Mouse (Mus musculus) testis, postnatal 10 days (tissue): Measurements from ENCODE around the gene Cmah.

Source experiments
- DNase-seq: peaks from one replicate; pipeline ENCODE4 v3.0.0; 2021; ENCODE audit warnings: low spot score

The Cmah gene

DNA sequence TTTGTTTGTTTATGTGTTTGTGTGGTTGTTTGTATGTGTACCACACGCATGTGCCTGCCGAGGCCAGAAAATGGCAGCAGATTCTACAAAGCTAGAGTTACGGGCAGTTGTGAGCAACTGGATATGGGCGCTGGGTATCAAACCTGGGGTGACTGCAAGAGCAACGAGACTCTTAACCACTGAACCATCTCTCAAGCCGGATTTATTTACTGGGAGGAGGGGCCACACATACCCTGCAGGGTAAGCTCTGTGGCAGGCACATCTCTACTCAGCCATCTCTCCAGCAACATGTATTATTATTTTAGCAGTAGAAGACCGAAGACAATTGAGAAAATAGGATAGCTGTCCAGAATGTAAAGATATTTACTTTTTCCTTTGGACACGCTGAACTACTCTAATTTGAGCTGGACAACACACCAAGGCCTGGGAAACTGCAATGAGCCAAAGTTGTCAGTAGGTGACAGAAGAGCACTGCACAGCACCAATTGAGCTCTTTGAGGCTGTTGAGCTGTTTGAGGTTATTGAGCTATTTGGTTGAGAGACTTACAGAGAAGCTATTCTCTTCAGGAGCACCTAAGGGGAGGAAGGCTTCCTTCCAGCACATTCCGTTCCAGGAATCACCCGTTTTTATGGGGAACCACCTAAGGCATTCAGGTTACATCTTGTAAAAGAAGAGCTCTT is 154.6 kb downstream of the Cmah start:
- peak; percentile 62 for DNase-seq

DNA sequence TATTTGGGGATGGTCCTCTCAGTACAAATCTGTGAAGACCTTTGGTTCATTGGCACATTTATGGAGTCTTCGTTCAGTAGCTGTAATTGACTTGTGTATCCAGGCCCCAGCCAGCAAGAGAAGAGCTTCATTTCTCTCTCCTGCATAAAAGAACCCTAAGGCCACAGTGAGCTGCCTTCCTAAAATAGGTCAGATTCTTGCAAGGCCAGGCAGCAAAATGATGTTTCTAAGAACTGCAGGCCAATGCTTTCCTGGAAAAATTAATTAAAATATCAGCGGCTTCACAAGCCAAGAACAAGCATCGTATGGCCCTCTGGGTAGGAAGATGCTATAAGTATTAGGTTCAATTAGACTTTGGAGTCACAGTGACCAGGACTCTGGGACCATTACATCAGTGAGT is 156.5 kb downstream of the Cmah start:
- no peak for DNase-seq

DNA sequence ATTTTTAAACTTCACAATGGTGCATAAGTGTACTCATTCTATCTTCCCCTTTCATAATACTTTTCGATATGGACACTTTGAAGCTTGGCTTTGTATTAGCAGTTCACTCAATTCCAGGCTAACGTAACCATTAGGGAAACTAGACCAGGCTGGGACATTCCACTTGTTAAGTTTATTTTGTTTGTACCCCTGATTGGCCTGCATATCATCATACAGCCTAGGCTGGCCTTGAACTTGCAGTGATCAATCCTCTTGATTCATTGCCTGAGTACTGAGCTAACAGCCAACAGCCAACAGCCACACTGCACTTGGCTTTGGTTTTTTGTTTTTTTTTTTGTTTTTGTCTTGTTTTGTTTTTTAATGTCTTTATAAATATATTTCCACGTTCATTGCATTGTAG is 157.6 kb downstream of the Cmah start:
- no peak for DNase-seq

DNA sequence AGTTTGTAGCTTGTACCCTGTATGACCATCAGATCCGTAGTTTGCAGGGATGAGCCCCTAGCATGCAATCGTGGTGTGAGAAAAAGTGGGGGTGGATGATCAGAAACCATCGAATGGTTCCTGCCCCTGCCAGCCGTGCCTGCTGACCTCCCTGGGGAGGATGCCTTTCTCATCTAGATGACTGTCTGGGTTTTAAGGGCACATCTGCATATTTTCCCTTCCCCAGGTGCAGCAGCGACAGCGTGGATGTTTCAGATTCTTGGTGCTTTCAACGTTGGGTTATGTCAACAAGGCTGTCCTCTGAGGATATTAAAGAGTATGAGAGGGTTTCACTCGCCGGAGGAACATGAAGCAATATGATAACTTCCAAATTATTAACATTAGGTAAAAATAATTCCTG is 158.8 kb downstream of the Cmah start:
- DNase-seq, result no peak

DNA sequence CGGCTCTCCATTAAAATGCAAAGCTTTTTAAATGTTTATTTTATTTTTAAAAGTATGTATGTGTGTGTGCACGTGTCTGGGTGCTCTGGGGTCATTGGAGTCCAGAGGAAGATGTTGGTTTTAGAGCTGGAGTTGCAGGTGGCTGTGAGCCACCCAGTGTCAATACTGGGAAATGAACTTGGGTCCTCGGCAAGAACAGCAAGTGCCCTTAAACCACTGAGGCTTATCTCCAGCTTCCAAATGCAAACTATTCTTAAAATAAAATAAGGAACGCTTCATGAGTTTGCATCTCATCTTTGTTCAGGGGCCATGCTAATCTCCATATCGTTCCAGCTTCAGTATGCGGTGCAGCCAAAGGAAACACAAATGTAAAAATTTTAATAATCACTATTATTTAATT is 159.2 kb downstream of the Cmah start:
- no peak for DNase-seq

DNA sequence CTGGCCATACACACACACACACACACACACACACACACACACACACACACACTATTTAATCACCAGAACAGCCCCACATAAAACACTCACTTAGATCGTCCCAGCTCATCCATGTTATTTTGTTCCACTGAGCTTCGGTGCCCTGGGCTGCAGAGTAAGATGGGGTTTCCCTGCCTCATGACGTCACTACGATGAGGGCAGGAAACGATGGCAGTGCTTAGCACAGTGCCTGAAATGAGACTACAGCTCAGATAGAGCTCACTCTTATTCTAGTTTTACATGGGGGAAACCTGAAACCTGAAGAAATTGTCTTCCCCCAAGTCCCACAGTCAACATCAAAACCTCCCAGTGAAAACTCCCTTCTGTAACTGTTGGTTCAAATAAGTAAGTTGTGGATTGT is 159.9 kb downstream of the Cmah start:
- no peak for DNase-seq

DNA sequence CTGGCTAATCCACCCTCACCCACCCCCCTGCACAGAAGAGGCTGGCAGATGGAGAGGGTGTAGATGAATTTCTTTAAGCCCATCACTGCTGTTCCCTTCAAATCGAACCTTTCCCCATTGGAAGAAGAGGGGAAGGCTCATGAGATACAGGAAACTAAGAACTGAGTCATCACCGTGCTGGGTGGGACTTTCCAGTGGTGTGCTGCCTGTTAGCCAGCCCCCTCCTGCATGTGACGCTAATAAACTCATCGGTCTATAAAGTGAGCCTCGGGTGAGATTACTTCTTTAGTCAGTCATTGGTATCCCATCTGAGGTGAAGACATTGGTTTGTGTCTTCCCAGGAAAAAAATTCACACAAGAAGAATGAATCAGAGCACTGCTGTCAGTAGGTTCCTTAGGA is 160.3 kb downstream of the Cmah start:
- DNase-seq, result no peak

DNA sequence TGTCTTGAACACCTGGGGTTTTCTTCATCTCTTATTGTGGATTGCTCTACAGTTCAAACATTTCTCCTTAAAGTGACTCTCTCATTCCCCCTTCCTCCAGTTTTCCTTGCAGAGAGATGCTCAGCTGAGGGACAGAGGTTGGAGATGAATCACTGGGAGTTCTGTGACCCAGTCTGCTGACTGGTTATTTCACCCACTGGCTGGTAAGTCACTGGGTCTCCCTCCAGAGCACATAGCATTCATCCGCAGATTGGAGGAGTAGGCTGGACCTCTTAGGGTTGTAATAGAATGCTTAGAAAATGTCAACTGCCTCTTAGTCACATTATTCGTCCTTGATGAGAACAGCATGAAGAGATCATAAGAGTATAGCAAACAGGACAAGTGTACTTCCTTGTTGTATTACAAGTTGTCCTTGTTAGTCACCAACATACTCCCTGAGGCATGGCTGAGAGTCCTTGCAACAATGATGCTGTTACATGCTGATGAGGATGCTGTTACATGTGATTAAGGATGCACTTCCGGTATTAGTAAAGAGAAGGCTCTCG is 161.4 kb downstream of the Cmah start:
- DNase-seq, result no peak

DNA sequence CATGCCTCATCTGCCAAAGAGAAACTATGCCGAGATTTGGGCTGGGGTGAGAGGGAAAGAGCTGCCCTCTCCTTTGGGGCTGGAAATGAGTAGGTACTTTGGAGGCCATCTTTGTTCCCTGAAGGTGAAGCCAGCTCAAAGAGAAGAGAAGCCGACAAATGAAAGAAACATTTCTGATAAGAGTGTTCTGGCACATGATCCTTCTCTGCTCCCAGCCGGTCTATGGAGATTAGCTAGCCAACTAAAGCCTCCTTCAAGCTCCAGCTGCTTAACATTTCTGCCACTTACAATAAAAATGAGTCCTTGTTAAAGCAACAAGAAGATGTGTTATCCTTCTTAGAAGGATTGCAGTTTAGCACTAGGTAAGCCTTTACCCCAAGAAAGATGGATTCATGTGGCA is 162.3 kb downstream of the Cmah start:
- no peak for DNase-seq

DNA sequence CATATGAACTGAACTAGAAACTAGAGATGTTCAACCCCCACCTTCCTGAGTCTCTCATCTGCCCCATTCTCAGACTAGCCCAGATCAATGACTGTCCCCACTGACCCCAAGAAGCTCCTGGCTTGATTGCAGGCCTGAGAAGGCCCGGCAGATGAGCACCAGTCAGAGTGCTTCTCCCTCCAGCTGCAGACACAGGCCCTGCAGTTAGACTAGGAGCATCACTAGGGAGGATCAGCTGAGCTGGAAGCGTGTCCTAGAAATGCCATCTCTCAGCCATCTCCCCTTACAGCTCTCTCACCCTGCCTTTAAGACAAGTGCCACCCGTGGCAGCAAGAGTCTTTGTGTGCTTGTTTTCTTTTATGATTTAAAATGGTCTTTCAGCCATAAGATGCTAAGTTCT is 162.8 kb downstream of the Cmah start:
- DNase-seq, result no peak

DNA sequence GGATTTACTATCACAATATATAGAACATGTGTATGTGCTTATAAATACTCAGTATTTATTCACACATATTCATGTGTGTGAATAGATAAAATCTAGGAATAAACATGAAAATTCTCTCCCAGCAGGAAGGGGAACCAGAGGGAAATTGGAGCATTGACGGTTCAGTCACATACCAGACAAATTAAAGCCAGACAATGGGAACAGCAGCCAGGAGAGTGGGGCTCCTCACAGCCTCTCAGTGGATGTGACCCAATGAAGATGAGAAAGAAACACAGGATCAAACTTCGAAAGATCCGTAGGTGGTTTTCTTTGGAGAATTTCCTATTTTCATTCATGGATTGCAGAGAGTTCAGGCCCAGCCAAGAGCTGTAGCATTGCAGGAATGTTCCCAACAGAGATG is 163.9 kb downstream of the Cmah start:
- no peak for DNase-seq

DNA sequence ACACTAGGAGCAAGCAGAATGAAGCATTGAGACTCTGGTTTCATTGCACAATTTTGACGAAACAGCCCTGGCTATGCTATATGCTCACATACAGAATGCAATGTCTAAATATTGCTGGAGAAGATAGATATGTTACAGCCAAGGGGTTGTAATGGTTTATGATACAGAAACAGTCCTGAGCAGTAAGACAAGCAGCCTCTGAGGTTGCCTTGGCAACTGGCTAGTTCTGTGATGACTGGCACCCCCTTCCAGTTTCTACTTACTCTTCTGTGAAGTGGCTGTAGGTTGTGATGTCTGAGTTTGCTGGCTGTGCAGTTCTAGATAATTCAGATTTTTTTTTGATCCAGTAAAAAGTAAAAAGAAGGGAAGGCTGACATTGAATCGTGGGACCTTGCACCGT is 166.6 kb downstream of the Cmah start:
- DNase-seq, result no peak

DNA sequence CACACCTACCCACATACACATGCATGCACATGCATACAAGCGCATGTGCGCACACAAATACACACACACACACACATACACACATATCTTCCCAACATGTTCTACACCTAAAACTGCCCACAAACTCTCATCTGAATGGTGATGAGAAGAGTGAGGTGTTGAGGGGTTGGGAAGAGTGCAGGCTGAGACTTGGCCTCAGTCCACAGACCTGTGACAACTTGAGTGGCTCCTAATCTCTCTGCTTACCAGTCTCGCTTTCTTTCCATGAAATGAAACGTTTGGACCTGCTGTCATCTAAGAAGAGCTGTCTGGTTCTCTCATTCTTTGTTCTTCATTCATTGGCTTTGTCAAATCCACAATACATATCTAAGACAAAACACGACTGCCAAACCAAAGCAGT is 169.1 kb downstream of the Cmah start:
- DNase-seq, result no peak

DNA sequence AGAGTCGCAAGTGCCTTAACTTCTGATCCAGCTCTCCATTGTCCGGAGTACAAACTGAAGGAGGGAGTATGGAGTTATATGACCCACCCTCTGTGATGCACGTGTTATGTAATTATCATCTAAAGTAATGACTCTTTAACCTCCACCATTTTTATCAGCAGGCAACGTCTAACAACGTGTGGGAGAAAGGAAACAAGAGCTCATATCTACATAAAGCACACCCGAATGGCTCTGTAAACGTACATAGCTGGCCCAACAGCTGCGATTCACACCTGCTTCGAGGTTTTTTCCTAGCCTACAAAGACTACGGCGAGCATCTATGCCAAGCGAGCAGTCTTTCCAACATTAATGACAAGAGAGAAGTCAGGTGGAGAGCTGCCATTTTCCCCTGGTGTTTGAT is 169.8 kb downstream of the Cmah start:
- DNase-seq, result no peak

DNA sequence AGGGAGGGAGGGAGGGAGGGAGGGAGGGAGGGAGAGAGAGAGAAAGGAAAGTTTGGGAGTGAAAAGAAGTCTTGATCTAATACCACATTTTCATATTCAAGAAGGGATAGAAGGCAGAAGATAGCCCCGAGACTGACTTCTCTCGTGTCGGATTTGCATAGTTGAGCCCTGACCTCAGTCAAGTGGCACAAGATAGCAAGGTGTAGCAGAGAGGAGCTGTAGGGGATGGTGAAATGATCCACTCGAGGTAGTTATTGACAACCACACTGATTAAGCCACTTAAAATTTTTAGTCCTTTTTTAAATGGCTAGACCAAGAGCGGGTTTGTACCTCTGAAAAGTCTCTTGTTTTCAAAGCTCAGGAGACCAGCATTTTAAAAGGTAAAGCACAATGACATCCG is 171.1 kb downstream of the Cmah start:
- no peak for DNase-seq

DNA sequence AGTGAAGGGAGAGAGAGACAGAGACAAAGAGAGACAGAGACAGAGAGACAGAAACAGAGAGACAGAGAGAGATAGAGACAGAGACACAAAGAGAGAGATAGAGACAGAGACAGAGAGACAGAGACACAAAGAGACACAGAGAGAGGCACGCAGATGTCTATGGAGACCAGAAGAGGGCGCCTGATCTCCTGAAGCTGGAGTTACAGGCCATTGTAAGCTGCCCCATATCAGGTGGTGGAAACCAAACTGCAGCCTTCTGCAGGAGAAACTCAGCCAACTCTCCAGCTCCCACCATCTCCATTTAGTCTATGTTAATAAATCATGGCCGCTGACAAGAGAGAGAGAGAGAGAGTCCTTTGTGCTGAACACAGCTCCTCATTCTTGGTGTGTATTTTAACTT is 172.3 kb downstream of the Cmah start:
- no peak for DNase-seq

DNA sequence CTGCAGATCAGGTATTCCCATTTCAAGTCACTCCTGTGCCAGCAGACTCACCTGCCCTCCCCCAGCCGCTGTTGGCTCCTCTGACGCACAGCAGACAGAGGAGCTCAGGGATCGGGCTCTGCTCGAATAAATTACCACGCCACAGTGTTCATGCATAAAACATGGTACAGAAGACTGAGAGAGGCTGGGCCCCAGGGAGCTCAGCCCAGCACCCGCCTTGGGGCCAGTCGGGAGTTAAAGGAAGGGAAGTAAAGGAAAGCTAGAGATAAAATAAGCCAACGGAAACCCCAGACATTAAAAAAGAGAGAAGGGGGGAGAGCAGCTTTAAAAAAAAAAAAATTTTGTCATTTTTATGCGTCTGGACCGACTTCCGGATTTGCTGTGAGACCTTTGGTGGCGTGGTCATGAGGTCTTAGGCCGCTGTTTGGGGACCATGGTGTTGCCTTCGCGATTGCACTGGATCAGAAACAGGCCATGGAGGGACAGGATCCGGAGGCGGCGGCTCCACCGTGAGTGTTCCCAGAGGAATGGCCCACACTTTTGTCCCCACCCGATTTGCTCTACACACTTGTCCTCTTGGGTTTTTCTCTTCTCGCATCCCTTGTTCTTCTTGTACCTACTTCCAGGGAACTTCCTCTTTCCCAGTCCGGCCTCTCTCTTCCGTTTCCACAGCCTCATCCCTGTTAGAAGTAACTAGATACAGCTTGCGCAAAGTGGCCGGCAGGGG is 174.1 kb downstream of the Cmah start:
- DNase-seq, result no peak

DNA sequence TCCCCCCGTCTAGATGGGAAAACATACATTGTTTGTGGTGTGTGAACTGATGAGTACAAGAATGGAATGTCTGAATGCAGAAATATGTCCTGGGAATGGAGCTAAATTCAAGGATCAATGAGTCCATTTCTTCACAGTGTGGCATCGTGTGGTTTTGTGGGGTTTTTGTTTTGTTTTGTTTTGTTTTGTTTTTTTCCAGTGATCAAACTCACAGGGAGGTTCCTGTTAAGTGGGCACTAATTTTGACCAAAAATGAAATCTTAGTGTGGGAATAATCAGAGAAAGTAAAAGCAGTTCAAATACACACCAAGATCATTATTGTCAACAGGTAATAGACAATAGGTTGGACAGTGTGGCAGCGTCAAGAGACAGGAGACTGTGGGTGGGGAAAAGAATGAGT is 174.7 kb downstream of the Cmah start:
- no peak for DNase-seq

DNA sequence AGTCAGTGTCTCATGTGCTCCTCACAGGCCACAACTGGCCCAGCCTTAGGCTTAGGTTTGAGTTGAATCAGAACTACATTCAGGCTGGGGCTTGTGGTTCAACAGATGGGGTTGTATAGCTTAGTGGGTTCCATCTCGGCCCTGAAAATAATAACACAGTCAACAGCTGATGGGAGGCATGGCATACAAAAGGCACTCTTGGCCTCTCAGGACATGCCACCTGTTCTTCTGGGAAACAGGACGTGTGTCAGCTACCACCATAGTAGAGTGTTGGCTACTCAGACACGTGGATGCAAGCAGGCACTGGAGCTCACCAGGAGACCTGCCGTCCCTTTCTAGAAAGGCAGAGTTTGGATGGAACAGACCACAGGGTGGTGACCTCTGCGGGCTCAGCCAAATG is 178.6 kb downstream of the Cmah start:
- no peak for DNase-seq

DNA sequence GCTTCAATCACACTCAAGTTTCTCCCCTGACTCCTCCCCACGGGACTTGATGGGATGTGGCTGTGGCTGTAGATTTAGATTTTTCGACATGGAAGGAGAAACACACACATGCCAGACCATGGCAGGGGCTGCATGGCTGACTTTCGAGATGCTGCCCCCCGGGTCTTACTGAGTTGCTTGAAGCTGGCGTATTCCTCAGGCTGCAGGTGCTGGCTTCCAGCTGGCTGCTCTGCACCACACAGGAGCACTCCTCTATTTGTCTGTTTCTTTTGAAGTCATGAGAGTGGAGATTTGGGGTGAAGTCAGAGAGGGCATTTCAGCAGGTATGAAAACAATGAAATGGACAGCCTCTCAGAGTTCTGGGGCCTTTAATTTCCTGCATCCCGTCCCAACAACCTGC is 180.0 kb downstream of the Cmah start:
- no peak for DNase-seq

DNA sequence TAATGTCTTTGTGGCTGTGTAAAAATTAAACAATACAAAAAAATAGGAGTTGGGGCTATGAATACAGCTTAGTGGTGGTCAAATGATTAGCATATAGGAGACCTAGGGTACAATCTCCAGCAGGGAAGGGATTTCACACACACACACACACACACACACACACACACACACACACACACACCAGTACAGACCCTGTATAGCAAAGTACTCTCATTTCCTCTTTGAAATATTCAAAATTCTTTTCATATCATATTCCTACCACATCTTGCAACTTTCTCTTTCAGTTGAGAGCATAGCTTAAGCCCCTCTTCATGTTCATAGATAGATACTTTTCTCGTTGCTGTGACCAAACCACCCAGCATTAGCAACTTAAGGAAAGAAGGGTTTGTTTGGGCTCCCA is 181.7 kb downstream of the Cmah start:
- no peak for DNase-seq

DNA sequence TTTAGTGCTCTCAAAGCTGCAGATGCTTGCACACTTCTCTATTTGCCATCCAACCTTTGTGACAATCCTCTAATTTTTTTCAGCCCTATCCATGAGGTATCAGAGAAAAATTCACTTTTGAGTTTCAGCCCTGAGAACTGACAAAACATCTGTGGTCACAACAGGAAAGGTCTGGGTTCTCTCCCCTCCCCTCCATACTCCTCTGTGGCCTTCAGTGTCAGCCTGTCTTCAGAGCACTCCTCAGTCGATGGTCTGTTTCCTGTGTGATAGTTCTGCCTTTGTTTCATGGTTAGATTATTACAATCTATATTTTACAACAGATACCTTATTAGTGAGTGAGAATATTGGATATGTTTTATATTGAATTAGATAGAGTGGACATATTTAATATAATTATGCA is 184.2 kb downstream of the Cmah start:
- no peak for DNase-seq

DNA sequence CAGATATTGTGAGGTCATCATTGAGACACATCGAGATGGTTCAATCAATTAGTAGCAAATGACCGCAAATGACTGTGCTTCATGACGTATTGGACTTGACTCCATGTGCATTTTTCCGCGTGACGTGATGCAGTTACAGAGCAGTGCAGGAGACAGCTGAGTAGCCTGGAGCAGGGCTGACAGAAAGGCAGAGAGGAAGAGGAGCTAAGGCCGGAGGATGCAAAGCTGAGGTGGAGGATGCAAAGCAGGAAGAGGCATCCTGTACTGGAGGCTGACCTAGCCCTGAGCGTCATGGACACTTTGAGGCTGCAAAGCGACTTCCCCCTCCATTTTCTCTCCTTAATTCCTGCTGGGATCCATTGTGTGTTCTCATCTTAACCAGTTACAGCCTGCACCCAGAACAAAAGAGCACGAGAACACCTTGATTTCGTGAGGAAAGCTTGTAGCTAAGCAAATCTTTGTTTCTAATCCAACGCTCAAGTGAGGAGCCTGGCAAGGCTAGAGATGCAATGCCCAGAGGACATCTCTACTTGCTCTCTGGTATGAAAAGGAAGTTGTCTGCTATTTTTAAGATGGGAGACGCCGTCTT is 184.8 kb downstream of the Cmah start:
- DNase-seq, result no peak

DNA sequence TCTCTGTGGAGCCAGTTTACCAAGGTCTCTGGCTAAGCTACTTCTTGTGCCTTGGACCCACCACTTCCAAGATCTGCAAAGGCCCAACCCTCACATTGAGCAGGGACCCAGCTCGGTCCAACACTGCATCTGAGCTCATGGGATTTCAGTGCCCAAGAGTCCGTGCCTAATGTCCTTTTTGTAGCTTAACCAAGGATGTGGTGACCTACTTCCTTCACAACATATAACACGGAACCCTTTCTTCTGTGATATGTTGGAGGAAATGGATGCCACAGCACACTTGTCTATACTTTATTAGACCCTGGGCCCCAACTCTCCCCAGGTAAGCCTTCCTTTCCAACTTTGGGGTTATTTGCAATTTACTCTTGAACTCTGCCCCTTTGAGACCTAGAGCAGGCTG is 186.5 kb downstream of the Cmah start:
- DNase-seq, result no peak
